Mouse (Mus musculus) adrenal gland, adult 10 weeks (tissue): ENCODE measurements around the gene Serpinb8. TPM values are rescaled to one million over a fixed set of nuclear protein-coding genes. Genes with fewer than 3 reads are reported as not detected.

ENCODE experiments used
- polyA plus RNA-seq: library from polyadenylated mRNA; stranded (reverse); fragments of 350-450 nt; fragmentation: Illumina TruSeq; extraction: RNeasy Lipid Tissue Mini Kit (QIAGEN cat#74804); gene quantifications from one replicate; pipeline ENCODE4 v1.2.3, GENCODE M21; 2014; ENCODE audit warnings: low read depth, low replicate concordance

The Serpinb8 gene
- 2.4 TPM for polyA plus RNA-seq

GRCm38 (mm10) chr1:107589691-107590470 is at the start of gene Serpinb8:
Gene Serpinb8, plus strand, starts transcription at chr1:107590006.

Other genes starting within 250 kb of the Serpinb8 start
- gene Serpinb11, start 228.8 kb upstream of the Serpinb8 start, polyA plus RNA-seq: not detected
- gene Serpinb7, start 190.4 kb upstream of the Serpinb8 start, polyA plus RNA-seq: not detected
- not detected for gene Serpinb2, start 78.6 kb upstream of the Serpinb8 start, polyA plus RNA-seq